Mouse (Mus musculus) hindbrain, postnatal 0 days (tissue): ENCODE data around the gene Isg20l2. TPM values are rescaled to one million over a fixed set of nuclear protein-coding genes. Genes with fewer than 3 reads are reported as not detected.

Experiments
- ATAC-seq: fragments of 200-750 bp; cut with Nextera tagmentation; 2 replicates; pipeline ENCODE4 v1.8.0; 2017; ENCODE audit warnings: mild to moderate bottlenecking, moderate TSS enrichment, moderate library complexity
- DNase-seq: peaks from one replicate; pipeline ENCODE4 v3.0.0-alpha.2; 2015; ENCODE audit warnings: low spot score
- H3K27ac ChIP-seq: fragments of 300-500 bp; sonication (generic); 2 replicates; pipeline ENCODE4 v1.5.1; 2014; ENCODE audit warnings: mild to moderate bottlenecking
- H3K27me3 ChIP-seq: fragments of 300-500 bp; sonication (generic); 2 replicates; pipeline ENCODE4 v1.6.1; 2014; ENCODE audit warnings: low read length, mixed read lengths; ENCODE audit not compliant: insufficient read depth
- H3K36me3 ChIP-seq: fragments of 300-500 bp; sonication (generic); 2 replicates; pipeline ENCODE4 v1.6.1; 2014; ENCODE audit warnings: low read length, mixed read lengths; ENCODE audit not compliant: insufficient read depth
- H3K4me1 ChIP-seq: fragments of 300-500 bp; sonication (generic); 2 replicates; pipeline ENCODE4 v1.6.1; 2014; ENCODE audit warnings: antibody characterized with exemption, low read length, mixed read lengths; ENCODE audit not compliant: insufficient read depth
- H3K4me2 ChIP-seq: fragments of 300-500 bp; sonication (generic); 2 replicates; pipeline ENCODE4 v1.6.1; 2014; ENCODE audit warnings: low read depth, mild to moderate bottlenecking, low read length, moderate library complexity, mixed read lengths
- H3K4me3 ChIP-seq: fragments of 300-500 bp; sonication (generic); 2 replicates; pipeline ENCODE4 v1.5.1; 2014; ENCODE audit warnings: low read length
- H3K9ac ChIP-seq: fragments of 300-500 bp; sonication (generic); replicated peaks from 2 replicates; pipeline ENCODE4 v1.6.1; 2014; ENCODE audit warnings: mild to moderate bottlenecking, low read length, moderate library complexity, mixed read lengths
- H3K9me3 ChIP-seq: fragments of 300-500 bp; sonication (generic); 2 replicates; pipeline ENCODE4 v1.6.1; 2016; ENCODE audit warnings: low read length, mixed read lengths
- CTCF ChIP-seq: IDR thresholded peaks from 2 replicates; pipeline ENCODE4 v1.5.1; 2016; ENCODE audit warnings: antibody characterized with exemption, control low read depth, low read depth
- WGBS: fragments of 180-500 bp; shearing (Covaris S2); extraction: QIAGEN DNeasy Blood & Tissue Kit; methylation state at CpG from one replicate; pipeline ENCODE4 v1.1.7; 2014; 5-methylcytosine and 5-hydroxymethylcytosine counted together
- polyA plus RNA-seq: library from polyadenylated mRNA; unstranded; fragments of >200 nt; fragmentation: Nextera tagmentation; extraction: Ambion mirVana; gene quantifications from 2 replicates; pipeline ENCODE4 v1.2.1, GENCODE M21; 2015
- total RNA-seq: library from RNA; depleted of rRNA; stranded (reverse); fragments of >200 nt; gene quantifications from 2 replicates; pipeline ENCODE4 v1.2.3, GENCODE M21; 2014

The Isg20l2 gene
- total and polyA plus RNA-seq, 2 experiments from 2014 or later: 19.1 to 26.2 TPM

DNA sequence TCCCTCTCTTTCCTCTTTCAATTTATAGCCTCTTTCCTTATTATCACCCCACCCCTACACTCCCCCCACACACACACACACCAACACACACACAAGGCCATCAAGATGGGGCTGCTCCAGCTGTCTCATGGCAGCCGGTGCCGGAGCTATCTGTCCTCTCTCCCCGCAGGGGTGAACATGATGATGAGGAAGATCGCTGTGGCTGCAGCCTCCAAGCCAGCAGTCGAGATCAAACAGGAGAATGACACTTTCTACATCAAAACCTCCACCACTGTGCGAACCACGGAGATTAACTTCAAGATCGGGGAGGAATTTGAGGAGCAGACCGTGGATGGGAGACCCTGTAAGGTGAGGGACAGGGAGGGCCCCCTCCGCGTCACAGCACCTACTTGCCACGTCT lies 21.8 kb downstream of the Isg20l2 start:
- no peaks in the 10 kb centered on the region for H3K36me3 ChIP-seq
- peak overlapping the region; percentile 45 for H3K4me2 ChIP-seq
- no peak for DNase-seq
- no peaks in the 10 kb centered on the region for H3K9me3 ChIP-seq
- WGBS: 21% methylated on average over 12 of the region's 12 CpGs
- H3K27me3 ChIP-seq: no peaks in the 10 kb centered on the region; the same call in 1 of the 2 replicates
- no peak overlapping the region for H3K27ac ChIP-seq
- TF ChIP-seq CTCF: no peak
- no peak overlapping the region for H3K4me3 ChIP-seq
- no peak overlapping the region for H3K9ac ChIP-seq
- no peak for ATAC-seq
- H3K4me1 ChIP-seq: peaks cover 21% of the 10 kb centered on the region

DNA sequence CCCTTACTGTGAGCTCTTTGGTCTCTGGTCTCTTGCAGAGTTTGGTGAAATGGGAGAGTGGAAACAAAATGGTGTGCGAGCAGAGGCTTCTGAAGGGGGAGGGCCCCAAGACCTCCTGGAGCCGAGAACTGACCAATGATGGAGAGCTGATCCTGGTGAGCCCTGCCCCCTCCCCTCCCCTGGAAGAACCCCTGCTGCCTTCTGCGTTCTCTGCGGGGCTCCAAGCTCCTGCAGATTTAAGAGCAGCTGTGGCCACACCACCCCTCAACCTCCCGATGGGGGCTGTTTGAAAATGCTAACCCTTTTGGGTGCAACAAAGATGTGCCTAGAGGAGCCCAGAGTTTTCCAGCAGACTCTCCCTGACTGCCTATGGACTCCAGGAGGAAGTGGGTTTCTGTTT lies 22.3 kb downstream of the Isg20l2 start:
- 0 out of 2 replicates have a peak overlapping the region, but pooled peaks have one; percentile 5 for H3K9ac ChIP-seq
- H3K4me1 ChIP-seq: peaks cover 16% of the 10 kb centered on the region
- 11% methylated on average over 5 of the region's 5 CpGs for WGBS
- H3K27me3 ChIP-seq: no peaks in the 10 kb centered on the region; the same call in 1 of the 2 replicates
- no peaks in the 10 kb centered on the region for H3K36me3 ChIP-seq
- H3K4me2 ChIP-seq: peak overlapping the region; percentile 45
- H3K9me3 ChIP-seq: no peaks in the 10 kb centered on the region
- DNase-seq (peak; percentile 55), ATAC-seq (peak; percentile 60)
- no peak for TF ChIP-seq CTCF
- H3K4me3 ChIP-seq: 0 out of 2 replicates have a peak overlapping the region, but pooled peaks have one; percentile 6
- no peak overlapping the region; the same call in 1 of the 2 replicates for H3K27ac ChIP-seq

DNA sequence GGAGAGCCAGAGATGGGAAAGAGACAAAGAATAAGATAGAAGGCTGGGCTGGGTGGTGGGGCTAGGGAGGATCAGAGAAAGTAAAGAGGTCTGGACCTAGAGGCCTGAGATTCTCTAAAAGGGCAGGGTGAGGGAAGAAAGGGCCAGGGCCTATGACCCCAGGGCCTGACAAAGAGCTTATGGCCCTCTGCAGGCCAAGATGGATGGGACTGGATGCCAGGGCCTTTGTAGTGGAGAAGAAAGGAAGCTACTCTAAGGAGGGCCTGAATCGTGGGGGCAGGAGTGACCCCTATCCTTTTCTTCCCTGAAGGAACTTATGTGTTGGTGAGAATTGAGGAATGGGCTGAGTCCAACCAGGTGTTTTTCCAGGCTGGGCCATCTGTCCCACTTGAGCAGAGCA lies 27.9 kb downstream of the Isg20l2 start:
- Histone ChIP-seq H3K27me3 (no peaks in the 10 kb centered on the region), H3K9ac (no peak overlapping the region), H3K4me2 (no peak overlapping the region), H3K4me1 (peaks cover 6% of the 10 kb centered on the region), H3K27ac (no peak overlapping the region), H3K36me3 (no peaks in the 10 kb centered on the region), H3K9me3 (no peaks in the 10 kb centered on the region), H3K4me3 (no peak overlapping the region)
- 12% methylated on average over 1 of the region's 1 CpGs for whole genome bisulfite sequencing
- ATAC-seq (no peak), DNase-seq (no peak)
- no peak for TF ChIP-seq CTCF

DNA sequence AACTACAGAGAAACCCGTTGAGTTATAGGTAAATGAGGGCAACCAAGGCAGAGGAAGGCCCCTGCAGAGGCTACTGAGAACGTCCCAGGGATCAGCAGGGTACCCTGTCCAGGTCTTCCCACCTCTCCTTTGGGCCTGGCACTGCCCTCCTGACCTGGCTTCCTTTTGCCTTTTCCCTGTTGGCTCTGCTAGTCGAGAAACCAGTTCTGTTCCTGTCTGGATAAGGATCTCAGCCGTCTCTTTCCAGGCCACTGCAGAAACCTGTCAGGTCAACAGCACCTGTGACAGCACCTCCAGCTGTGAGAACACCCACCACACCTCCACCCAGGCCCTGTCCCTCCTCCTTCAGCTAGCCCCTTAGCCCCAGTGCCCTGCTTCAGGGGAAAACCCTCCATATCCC lies 28.4 kb downstream of the Isg20l2 start:
- Histone ChIP-seq H3K4me2 (no peak overlapping the region), H3K9me3 (no peaks in the 10 kb centered on the region), H3K4me3 (no peak overlapping the region), H3K9ac (no peak overlapping the region), H3K27me3 (no peaks in the 10 kb centered on the region), H3K4me1 (peaks cover 6% of the 10 kb centered on the region), H3K27ac (no peak overlapping the region), H3K36me3 (no peaks in the 10 kb centered on the region)
- DNase-seq: no peak
- TF ChIP-seq CTCF: no peak
- 16% methylated on average over 4 of the region's 4 CpGs for WGBS
- ATAC-seq: no peak

DNA sequence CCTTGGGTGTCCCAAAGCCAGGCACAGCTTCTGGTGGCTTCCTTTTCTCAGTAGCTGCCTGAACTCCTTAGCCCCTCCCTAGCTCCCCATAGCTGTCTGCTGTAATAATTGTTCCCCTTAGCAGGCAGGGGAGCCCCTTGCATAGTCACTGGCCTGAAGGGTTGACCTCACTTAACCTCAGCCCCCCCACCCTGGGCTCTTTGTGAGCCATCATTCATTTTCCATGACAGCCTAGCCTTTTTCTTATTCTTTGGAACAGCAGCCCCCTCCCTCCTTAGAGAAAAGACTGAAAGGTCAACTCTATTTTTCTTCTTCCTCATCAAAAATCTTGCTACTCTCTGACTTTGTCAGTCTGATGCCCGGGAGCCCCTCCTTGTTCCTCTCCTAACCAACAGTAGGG lies 28.9 kb downstream of the Isg20l2 start:
- H3K4me1 ChIP-seq: peaks cover 6% of the 10 kb centered on the region
- H3K9ac ChIP-seq: no peak overlapping the region
- no peak for ATAC-seq
- no peak overlapping the region for H3K4me2 ChIP-seq
- H3K9me3 ChIP-seq: no peaks in the 10 kb centered on the region
- H3K27ac ChIP-seq: no peak overlapping the region
- no peak overlapping the region for H3K4me3 ChIP-seq
- H3K36me3 ChIP-seq: no peaks in the 10 kb centered on the region
- no peaks in the 10 kb centered on the region for H3K27me3 ChIP-seq
- DNase-seq: no peak
- no peak for TF ChIP-seq CTCF
- WGBS: 24% methylated on average over 1 of the region's 1 CpGs

DNA sequence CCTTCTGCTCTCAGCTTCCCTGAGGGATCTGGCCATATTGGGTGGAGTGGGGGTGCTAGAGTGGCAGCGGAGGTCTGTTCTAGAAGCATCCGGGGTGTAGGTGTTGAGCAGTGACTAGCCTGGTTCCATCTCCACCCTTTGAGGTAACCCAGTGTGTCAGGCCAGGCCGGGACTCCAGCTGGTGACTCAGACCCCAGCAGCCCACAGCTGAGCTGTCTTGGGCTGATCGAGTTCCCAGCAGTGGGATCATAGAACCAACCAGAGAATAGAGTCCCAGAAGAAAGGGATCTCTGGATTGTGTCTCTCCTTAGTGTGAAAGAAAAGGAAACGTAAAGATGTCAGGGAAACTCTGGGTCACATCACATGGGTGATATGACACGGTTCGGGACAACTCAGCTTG lies 29.3 kb downstream of the Isg20l2 start:
- Histone ChIP-seq H3K4me2 (no peak overlapping the region), H3K9me3 (no peaks in the 10 kb centered on the region), H3K27me3 (no peaks in the 10 kb centered on the region), H3K4me3 (no peak overlapping the region), H3K9ac (no peak overlapping the region), H3K4me1 (peaks cover 6% of the 10 kb centered on the region), H3K36me3 (no peaks in the 10 kb centered on the region), H3K27ac (no peak overlapping the region)
- no peak for TF ChIP-seq CTCF
- ATAC-seq (no peak), DNase-seq (no peak)
- 48% methylated on average over 7 of the region's 7 CpGs for WGBS

DNA sequence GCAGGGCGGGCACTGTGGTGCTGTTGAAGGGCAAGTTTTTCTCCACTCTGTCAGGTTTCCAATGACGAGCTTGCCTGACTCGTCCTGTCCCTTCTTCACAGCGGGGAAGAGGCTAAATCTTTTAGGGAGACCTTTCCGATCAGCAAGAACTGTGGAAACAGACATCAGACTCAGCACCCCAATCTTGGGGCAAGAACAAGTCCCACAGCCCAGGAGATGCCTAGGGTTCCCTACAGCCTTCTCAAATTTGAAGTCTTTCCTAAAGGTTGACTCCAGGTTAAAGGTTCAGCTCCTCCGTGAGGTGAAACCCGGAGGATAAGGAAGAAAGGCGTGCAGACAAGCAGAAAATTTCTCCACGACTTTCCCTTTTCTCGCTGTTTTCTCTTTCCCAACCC lies 30.1 kb downstream of the Isg20l2 start:
- peak overlapping the region; percentile 61; the same call in 1 of the 2 replicates for H3K27ac ChIP-seq
- H3K9ac ChIP-seq: peak overlapping the region; percentile 61
- H3K4me3 ChIP-seq: peak overlapping the region; percentile 49
- H3K4me1 ChIP-seq: peaks cover 6% of the 10 kb centered on the region
- 8% methylated on average over 10 of the region's 10 CpGs for WGBS
- peak overlapping the region; percentile 91 for H3K4me2 ChIP-seq
- H3K36me3 ChIP-seq: no peaks in the 10 kb centered on the region
- no peaks in the 10 kb centered on the region for H3K9me3 ChIP-seq
- DNase-seq (no peak), ATAC-seq (no peak)
- H3K27me3 ChIP-seq: no peaks in the 10 kb centered on the region
- no peak for TF ChIP-seq CTCF
